Mouse (Mus musculus): ENCODE data around the gene Ntpcr. TPM values are rescaled to one million over a fixed set of nuclear protein-coding genes. Genes with fewer than 3 reads are reported as not detected.

The Ntpcr gene
- polyA plus RNA-seq, 1 experiment from 2014 or later: 12.2 TPM

DNA sequence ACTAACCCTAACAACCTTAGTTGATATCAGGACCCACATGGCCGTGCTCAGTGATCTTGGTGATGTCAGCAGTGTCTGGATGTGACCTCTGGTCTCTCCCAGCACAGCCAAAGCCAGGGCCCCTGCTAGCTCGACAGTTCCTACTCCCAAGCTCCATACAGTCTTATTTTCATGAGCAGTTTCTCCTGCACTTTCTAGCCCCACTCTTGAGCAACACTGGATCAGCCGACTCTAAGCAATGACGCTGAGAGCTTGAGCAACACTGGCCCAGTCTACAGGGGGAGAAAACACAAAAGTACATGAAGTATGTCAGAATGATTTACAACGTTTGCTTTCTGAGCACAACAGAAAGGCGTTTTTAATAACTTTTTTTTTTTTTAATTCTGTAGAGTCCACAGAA is 47.0 kb downstream of the Ntpcr start:
- Histone ChIP-seq H3K27me3 (ENCODE audit: control insufficient read depth, insufficient read depth, low read depth, low read length) (no peaks in the 10 kb centered on the region), H3K9ac (ENCODE audit: low read depth, low read length) (no peak overlapping the region), H3K9me3 (replicated peaks; ENCODE audit: control insufficient read depth, low read length) (no peaks in the 10 kb centered on the region), H3K4me2 (ENCODE audit: low read depth, low read length) (no peak overlapping the region), H3K4me1 (ENCODE audit: control insufficient read depth, low read depth, low read length) (peaks cover 4% of the 10 kb centered on the region), H3K36me3 (ENCODE audit: control insufficient read depth, insufficient read depth) (no peaks in the 10 kb centered on the region), H3K4me3 (ENCODE audit: low read depth, low read length) (no peak overlapping the region), H3K27ac (ENCODE audit: low read length) (no peak overlapping the region)
- 32% methylated on average over 6 of the region's 6 CpGs for WGBS (ENCODE audit: insufficient replicate concordance)
- ATAC-seq (ENCODE audit: low read depth): peak; percentile 56; the same call in 1 of the 2 replicates

DNA sequence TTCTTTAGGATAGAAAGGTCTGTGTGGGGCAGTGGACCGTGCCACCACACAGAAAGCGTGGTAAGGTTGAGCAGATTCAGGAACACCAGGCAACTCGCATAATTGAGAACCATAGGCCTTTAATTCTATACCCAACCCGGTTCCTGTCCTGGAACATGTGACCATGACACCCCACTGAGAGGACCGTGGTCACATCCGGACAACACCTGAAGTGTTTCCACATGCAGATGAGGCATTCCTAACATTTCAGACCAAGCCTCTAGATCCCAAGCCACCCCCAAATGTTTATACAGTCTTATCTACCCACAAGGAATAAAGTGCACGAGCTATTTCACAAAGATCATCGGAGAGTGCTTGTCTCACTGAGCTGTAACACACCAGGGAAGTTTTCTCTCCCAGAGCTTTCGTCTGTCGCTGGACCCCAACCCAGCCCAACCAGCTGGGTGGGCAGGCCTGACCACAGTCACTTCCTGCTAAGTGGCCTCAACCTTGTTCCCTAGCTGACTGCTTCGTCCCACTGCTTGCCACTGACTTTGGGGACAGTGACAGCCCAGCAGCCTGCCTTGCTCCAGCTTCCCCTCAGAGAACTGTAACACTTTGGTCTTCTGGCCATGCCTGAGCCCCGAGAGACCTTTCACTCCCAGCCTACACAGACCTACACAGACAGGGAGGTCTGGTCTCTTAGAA is 47.9 kb downstream of the Ntpcr start:
- ATAC-seq (ENCODE audit: low read depth): no peak

DNA sequence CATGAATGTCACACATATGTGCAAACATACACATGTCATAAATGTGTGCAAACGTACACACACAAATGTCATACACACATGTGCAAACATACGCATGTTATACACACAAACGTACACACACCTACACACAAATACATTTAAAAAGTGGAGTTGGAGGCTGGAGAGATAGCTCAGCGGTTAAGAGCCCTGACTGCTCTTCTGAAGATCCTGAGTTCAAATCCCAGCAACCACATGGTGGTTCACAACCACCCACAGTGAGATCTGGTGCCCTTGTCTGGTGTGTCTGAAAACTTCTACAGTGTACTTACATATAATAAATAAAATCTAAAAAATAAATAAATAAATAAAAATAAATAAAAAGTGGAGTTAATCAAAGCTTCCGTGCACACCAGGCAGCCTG is 49.2 kb downstream of the Ntpcr start:
- peaks cover 4% of the 10 kb centered on the region for H3K4me1 ChIP-seq (ENCODE audit: control insufficient read depth, low read depth, low read length)
- 75% methylated on average over 5 of the region's 5 CpGs for WGBS (ENCODE audit: insufficient replicate concordance)
- no peak overlapping the region for H3K4me2 ChIP-seq (ENCODE audit: low read depth, low read length)
- no peaks in the 10 kb centered on the region for H3K9me3 ChIP-seq (replicated peaks; ENCODE audit: control insufficient read depth, low read length)
- no peak overlapping the region for H3K4me3 ChIP-seq (ENCODE audit: low read depth, low read length)
- no peaks in the 10 kb centered on the region for H3K27me3 ChIP-seq (ENCODE audit: control insufficient read depth, insufficient read depth, low read depth, low read length)
- no peak overlapping the region for H3K27ac ChIP-seq (ENCODE audit: low read length)
- ATAC-seq (ENCODE audit: low read depth): no peak
- no peaks in the 10 kb centered on the region for H3K36me3 ChIP-seq (ENCODE audit: control insufficient read depth, insufficient read depth)
- H3K9ac ChIP-seq (ENCODE audit: low read depth, low read length): no peak overlapping the region

More for the DNA sequence above, 47.9 kb downstream of the Ntpcr start:
- Histone ChIP-seq H3K27me3 (ENCODE audit: control insufficient read depth, insufficient read depth, low read depth, low read length) (no peaks in the 10 kb centered on the region), H3K9me3 (replicated peaks; ENCODE audit: control insufficient read depth, low read length) (no peaks in the 10 kb centered on the region), H3K27ac (ENCODE audit: low read length) (no peak overlapping the region), H3K4me1 (ENCODE audit: control insufficient read depth, low read depth, low read length) (peaks cover 4% of the 10 kb centered on the region), H3K4me2 (ENCODE audit: low read depth, low read length) (no peak overlapping the region), H3K36me3 (ENCODE audit: control insufficient read depth, insufficient read depth) (no peaks in the 10 kb centered on the region), H3K9ac (ENCODE audit: low read depth, low read length) (no peak overlapping the region), H3K4me3 (ENCODE audit: low read depth, low read length) (no peak overlapping the region)
- WGBS (ENCODE audit: insufficient replicate concordance): 28% methylated on average over 12 of the region's 12 CpGs

DNA sequence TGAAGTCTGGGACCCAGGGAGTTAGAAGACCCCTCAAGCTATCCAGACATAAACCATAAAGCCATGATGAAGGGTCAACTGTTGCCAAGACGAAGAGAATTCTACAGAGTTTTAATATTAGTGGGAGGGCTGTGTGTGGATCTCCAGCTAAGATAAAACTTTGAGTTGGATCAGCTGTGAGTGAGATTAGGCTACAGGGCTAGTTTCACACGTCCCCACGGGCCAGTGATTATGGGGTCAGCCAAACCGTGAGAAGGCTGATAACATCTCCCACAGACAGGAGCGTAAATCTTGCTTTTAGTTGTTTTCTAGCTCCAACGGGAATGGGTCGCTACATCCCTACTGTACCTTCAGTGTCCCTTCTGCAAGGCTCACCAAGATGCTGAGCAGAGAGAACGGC is 49.9 kb downstream of the Ntpcr start:
- Histone ChIP-seq H3K4me1 (ENCODE audit: control insufficient read depth, low read depth, low read length) (peaks cover 4% of the 10 kb centered on the region), H3K9ac (ENCODE audit: low read depth, low read length) (no peak overlapping the region), H3K27ac (ENCODE audit: low read length) (no peak overlapping the region), H3K9me3 (replicated peaks; ENCODE audit: control insufficient read depth, low read length) (no peaks in the 10 kb centered on the region), H3K4me2 (ENCODE audit: low read depth, low read length) (no peak overlapping the region), H3K27me3 (ENCODE audit: control insufficient read depth, insufficient read depth, low read depth, low read length) (no peaks in the 10 kb centered on the region), H3K4me3 (ENCODE audit: low read depth, low read length) (no peak overlapping the region), H3K36me3 (ENCODE audit: control insufficient read depth, insufficient read depth) (no peaks in the 10 kb centered on the region)
- no peak for ATAC-seq (ENCODE audit: low read depth)
- 39% methylated on average over 8 of the region's 8 CpGs for WGBS (ENCODE audit: insufficient replicate concordance)

DNA sequence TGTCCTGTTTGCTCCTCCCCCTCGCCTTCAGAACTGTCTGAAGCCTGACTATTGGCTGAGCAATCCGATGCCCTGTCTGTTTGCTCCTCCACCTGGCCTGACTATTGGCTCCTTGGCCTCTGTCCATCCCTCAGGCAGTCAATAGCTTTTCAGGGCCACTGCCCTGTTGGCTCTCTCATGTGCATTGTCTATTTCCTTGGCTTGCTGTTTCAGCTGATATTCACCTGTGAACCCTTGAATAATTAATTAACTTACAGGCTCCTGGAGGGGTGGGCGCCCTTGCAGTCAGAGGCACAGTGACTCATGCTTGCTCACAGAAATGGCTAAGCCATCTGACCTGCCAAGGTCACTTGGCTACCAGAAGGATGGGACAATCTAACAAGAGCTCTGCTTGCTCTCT is 52.4 kb downstream of the Ntpcr start:
- 58% methylated on average over 3 of the region's 3 CpGs for WGBS (ENCODE audit: insufficient replicate concordance)
- no peak overlapping the region for H3K4me2 ChIP-seq (ENCODE audit: low read depth, low read length)
- H3K9ac ChIP-seq (ENCODE audit: low read depth, low read length): no peak overlapping the region
- no peak for ATAC-seq (ENCODE audit: low read depth)
- peaks cover 4% of the 10 kb centered on the region for H3K4me1 ChIP-seq (ENCODE audit: control insufficient read depth, low read depth, low read length)
- no peaks in the 10 kb centered on the region for H3K36me3 ChIP-seq (ENCODE audit: control insufficient read depth, insufficient read depth)
- H3K4me3 ChIP-seq (ENCODE audit: low read depth, low read length): no peak overlapping the region
- H3K27me3 ChIP-seq (ENCODE audit: control insufficient read depth, insufficient read depth, low read depth, low read length): no peaks in the 10 kb centered on the region
- H3K27ac ChIP-seq (ENCODE audit: low read length): no peak overlapping the region
- H3K9me3 ChIP-seq (replicated peaks; ENCODE audit: control insufficient read depth, low read length): no peaks in the 10 kb centered on the region

DNA sequence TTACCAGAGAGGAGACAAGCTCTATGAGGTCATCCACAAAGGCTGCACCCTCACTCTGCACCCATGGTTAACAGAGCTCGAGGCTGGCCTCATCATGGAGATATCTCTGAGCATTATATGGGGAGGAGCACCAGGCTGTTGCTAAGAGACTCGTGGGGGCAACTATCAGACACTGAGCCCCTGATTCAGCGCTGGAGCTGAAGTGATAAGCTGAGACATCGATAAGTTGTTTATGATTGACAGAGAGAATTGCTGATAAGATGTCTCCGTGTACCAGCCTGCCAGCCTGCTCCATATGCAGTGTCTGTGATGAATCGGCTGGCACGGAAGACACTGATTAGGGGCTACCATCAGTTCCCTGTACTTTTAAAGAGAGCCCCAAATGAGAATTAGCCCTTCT is 57.1 kb downstream of the Ntpcr start:
- Histone ChIP-seq H3K27ac (ENCODE audit: low read length) (no peak overlapping the region), H3K36me3 (ENCODE audit: control insufficient read depth, insufficient read depth) (no peaks in the 10 kb centered on the region), H3K27me3 (ENCODE audit: control insufficient read depth, insufficient read depth, low read depth, low read length) (no peaks in the 10 kb centered on the region), H3K9ac (ENCODE audit: low read depth, low read length) (no peak overlapping the region), H3K9me3 (replicated peaks; ENCODE audit: control insufficient read depth, low read length) (no peaks in the 10 kb centered on the region), H3K4me1 (ENCODE audit: control insufficient read depth, low read depth, low read length) (no peaks in the 10 kb centered on the region), H3K4me2 (ENCODE audit: low read depth, low read length) (no peak overlapping the region), H3K4me3 (ENCODE audit: low read depth, low read length) (no peak overlapping the region)
- peak; percentile 56 for ATAC-seq (ENCODE audit: low read depth)
- WGBS (ENCODE audit: insufficient replicate concordance): 18% methylated on average over 7 of the region's 7 CpGs

DNA sequence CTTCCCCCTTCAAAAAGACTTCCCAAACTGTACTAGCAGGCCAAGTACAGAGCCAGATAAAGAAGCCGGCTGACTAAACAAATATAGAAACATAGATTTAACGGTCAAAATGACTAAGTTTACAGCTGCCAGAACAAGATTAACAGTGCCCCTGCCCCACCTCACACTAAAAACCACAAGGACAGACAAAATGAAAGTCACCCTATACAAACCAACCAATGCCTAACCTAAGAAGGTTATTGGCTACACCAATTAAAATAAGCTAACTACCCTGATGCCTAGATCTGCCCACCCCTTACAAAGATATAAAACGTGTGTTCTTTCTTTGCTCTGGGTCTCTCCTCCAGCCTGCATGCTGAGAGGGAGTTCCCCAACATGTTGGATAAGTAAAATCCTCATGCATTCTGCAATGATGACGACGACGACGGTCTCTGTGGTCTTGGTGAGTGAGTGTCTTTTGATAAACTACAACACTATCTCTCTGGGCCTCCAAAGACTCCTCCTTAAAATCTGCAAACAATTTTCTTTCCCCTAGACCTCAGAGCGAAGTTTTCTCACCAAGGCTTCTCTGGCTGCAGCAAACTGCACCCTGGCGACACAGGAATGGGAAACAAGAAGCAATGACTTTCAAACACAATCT is 63.2 kb downstream of the Ntpcr start:
- H3K27ac ChIP-seq (ENCODE audit: low read length): no peak overlapping the region

DNA sequence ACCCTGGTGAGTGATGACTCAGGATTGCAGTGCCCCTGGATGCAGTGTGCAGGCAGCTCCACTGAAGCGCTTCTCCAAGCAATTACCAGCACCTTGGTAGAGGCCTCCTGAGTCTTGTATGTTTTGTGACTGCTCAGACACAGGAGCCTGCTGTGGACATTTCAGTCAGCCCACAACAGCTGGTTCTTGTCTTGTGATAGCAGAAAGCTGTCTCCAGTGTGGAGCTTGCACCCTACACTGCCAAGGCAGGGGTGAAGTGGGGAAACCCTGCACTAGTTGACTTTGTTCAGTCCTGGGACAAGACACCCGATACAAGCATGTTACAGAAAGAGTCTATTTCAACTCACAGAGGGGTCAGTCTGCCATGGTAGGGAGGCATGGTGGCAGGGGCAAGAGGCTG is 65.6 kb downstream of the Ntpcr start:
- ATAC-seq (ENCODE audit: low read depth): no peak
- H3K4me3 ChIP-seq (ENCODE audit: low read depth, low read length): no peak overlapping the region
- no peaks in the 10 kb centered on the region for H3K4me1 ChIP-seq (ENCODE audit: control insufficient read depth, low read depth, low read length)
- no peaks in the 10 kb centered on the region for H3K27me3 ChIP-seq (ENCODE audit: control insufficient read depth, insufficient read depth, low read depth, low read length)
- no peaks in the 10 kb centered on the region for H3K36me3 ChIP-seq (ENCODE audit: control insufficient read depth, insufficient read depth)
- no peak overlapping the region for H3K27ac ChIP-seq (ENCODE audit: low read length)
- H3K9ac ChIP-seq (ENCODE audit: low read depth, low read length): no peak overlapping the region
- H3K4me2 ChIP-seq (ENCODE audit: low read depth, low read length): no peak overlapping the region
- WGBS (ENCODE audit: insufficient replicate concordance): 74% methylated on average over 2 of the region's 2 CpGs
- H3K9me3 ChIP-seq (replicated peaks; ENCODE audit: control insufficient read depth, low read length): no peaks in the 10 kb centered on the region

More for the DNA sequence above, 63.2 kb downstream of the Ntpcr start:
- 0 out of 2 replicates have a peak, but pooled peaks have one; percentile 11 for ATAC-seq (ENCODE audit: low read depth)
- H3K4me3 ChIP-seq (ENCODE audit: low read depth, low read length): no peak overlapping the region
- no peaks in the 10 kb centered on the region for H3K27me3 ChIP-seq (ENCODE audit: control insufficient read depth, insufficient read depth, low read depth, low read length)
- no peak overlapping the region for H3K9ac ChIP-seq (ENCODE audit: low read depth, low read length)
- H3K4me1 ChIP-seq (ENCODE audit: control insufficient read depth, low read depth, low read length): no peaks in the 10 kb centered on the region
- no peaks in the 10 kb centered on the region for H3K9me3 ChIP-seq (replicated peaks; ENCODE audit: control insufficient read depth, low read length)
- WGBS (ENCODE audit: insufficient replicate concordance): 21% methylated on average over 9 of the region's 9 CpGs
- no peaks in the 10 kb centered on the region for H3K36me3 ChIP-seq (ENCODE audit: control insufficient read depth, insufficient read depth)
- no peak overlapping the region for H3K4me2 ChIP-seq (ENCODE audit: low read depth, low read length)

DNA sequence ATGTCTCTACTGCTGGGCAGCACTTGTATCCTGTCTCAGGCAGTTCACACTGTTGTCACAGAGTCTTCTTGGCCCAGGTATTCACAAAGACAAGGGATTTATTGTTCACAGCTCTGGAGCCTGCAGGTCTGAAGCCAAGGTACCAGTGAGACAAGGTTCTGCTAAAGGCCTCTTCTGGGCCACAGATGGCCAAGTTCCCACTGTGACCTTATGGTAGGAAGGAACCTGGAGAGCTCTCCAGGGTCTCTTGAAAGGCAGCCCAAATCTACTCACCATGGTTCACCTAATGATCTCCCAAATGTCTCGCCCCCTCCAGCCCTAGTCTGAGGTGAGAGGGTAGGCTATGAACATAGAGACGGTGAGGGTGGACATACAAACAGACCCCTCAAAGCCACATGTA is 67.2 kb downstream of the Ntpcr start:
- H3K9ac ChIP-seq (ENCODE audit: low read depth, low read length): no peak overlapping the region
- no peaks in the 10 kb centered on the region for H3K27me3 ChIP-seq (ENCODE audit: control insufficient read depth, insufficient read depth, low read depth, low read length)
- H3K4me1 ChIP-seq (ENCODE audit: control insufficient read depth, low read depth, low read length): no peaks in the 10 kb centered on the region
- H3K9me3 ChIP-seq (replicated peaks; ENCODE audit: control insufficient read depth, low read length): no peaks in the 10 kb centered on the region
- H3K36me3 ChIP-seq (ENCODE audit: control insufficient read depth, insufficient read depth): no peaks in the 10 kb centered on the region
- no peak overlapping the region for H3K4me3 ChIP-seq (ENCODE audit: low read depth, low read length)
- no peak overlapping the region for H3K27ac ChIP-seq (ENCODE audit: low read length)
- no peak overlapping the region for H3K4me2 ChIP-seq (ENCODE audit: low read depth, low read length)
- 57% methylated on average over 2 of the region's 2 CpGs for WGBS (ENCODE audit: insufficient replicate concordance)
- ATAC-seq (ENCODE audit: low read depth): no peak
